Mouse (Mus musculus) lung, postnatal 0 days (tissue): ENCODE measurements at regions not wholly inside any gene's neighbourhood (a gene's known extent, or its start where the extent isn't known, plus 50 kb on each side); places are given as distances from the start of the nearest gene placed in this dataset.

Source experiments
- CTCF ChIP-seq: IDR thresholded peaks from 2 replicates; pipeline ENCODE4 v1.5.1; 2016; ENCODE audit warnings: antibody characterized with exemption, mild to moderate bottlenecking
- EP300 ChIP-seq: IDR thresholded peaks from 2 replicates; pipeline ENCODE4 v1.6.1; 2016; ENCODE audit warnings: antibody characterized with exemption, mild to moderate bottlenecking, control low read depth

DNA sequence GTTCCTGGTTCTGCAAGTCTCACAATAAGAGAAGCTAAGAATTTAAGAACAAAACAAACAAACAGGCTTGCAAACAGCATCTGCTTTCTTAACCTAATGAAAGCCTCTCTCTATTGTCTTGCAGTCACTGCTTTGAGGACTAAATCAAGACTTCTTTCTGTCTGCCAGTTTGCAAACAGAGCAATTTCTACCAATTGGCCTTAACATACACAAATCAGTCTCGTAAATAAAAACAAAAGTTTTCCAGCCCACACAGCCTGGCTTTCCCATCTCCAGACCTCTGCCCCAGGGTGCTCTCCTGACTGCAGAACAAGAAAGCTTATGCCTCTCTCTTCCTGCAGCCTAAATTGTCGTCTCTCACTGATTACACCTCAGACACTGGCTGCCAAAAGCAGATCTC is 96.1 kb upstream of the Msx1 start:
- TF ChIP-seq CTCF (no peak), EP300 (no peak)
